Mouse (Mus musculus) kidney, postnatal 25 days (tissue): ENCODE data around the gene Gm20604.

ENCODE experiments used
- DNase-seq, 2 experiments: peaks; one replicate each; pipeline ENCODE4 v3.0.0; 2021; ENCODE audit warnings: mixed read lengths in 2 of 2

Gm20604 gene

GRCm38 (mm10) chr12:102758403-102758756 lies at the start of gene Gm20604:
Gene Gm20604, minus strand, starts transcription at chr12:102758672.
- no peak for DNase-seq

GRCm38 (mm10) chr12:102799528-102799927 lies 41.1 kb upstream of the Gm20604 start:
- no peak for DNase-seq

DNA sequence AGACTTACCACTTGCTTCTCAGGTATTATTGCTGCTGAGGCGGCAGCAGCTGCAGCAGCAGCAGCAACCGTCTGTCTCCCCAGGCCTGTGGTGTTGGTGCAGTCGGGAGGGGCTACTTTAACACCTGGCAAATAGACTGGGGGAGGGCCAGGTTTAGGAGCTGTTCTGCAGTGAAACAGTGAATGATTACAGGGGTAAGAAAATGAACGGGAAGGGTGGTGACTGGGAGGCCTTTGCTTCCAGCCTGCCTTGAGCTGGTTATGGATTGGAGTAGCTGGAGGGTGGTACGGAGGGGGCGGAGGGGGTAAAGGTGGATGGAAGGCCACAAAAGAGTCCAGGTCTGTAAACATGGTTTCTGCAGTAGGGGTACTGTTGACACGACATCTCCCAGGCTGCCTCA lies 29.5 kb upstream of the Gm20604 start:
- DNase-seq: no peak

DNA sequence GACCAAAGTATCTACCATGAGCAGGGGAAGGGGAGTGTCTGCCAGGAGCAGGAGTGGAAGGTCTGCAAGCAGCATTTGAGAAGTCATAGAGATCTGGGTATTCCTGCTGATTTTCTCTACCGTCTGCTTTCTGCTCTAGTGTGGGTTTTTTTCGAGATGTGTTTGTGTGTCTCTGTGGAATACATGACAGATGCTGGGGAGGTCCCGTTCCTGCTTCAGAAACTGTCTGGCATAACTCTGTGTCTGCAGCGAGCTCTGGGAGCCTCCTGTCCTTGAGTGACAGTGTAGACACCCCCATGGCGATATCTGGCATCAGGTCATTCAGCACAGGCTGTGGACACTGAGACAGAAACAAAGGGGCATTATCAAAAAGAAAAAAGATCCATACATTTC lies 27.1 kb upstream of the Gm20604 start:
- no peak for DNase-seq

- no peak for DNase-seq
Measured at GRCm38 (mm10) chr12:102784899-102785592, 26.6 kb upstream of the Gm20604 start.

DNA sequence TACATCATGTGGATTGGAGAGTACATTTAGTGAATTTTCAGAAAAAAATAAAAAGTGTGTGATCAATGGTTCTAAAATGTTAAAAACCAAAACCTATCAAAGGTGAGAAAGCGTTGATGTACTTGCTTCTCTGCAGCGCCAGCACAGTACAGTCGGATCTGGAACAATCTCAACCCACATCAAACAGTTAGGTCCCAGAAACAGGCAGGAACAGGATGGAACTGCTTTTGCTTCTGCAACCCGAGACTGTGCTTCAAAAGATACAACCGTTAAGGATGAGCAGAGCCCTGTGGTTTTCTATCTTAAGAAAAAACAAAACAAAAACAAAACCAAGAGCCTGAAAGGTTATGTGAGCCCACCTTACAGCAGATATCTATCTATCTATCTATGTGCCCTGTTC lies 24.4 kb upstream of the Gm20604 start:
- DNase-seq: no peak

DNA sequence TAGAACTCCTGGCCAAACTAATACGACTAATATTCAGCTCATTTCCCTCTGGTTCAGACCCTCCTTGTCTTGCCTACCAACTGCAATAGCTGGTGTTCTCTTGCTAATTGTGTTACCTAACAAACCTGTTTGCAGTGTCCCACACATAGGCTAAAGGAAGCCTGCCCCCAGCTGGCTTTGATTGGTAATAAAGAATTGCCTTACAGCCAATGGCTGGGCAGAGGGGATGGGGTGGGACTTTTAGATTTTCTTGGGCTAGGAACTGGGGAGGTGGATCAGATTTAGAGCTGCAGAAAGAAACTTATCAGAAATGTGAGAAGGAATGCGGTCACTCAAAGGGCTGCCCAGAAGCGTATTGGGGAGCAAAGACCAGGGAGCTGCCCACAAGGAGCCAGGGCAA lies 21.0 kb upstream of the Gm20604 start:
- peak; percentile 36 to 48 for DNase-seq

DNA sequence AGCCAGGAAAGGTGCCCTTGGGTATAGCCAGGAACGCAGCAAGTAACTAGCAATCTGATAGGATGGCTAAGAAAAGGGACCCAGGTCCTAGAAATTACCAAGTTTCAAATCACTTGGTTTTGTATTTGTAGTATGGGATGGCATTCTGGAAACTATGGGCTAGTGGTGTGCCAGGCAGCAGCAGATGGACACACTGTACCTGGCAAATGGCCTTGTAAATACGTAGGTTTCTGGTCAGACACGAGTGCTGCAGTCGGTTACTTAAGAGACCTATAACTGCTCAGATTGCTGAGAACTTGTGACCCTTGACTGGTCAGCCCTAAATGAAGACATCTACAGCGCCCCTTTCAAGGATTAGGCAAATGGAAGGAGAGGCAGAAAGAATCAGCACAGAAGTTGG lies 19.7 kb upstream of the Gm20604 start:
- no peak for DNase-seq

DNA sequence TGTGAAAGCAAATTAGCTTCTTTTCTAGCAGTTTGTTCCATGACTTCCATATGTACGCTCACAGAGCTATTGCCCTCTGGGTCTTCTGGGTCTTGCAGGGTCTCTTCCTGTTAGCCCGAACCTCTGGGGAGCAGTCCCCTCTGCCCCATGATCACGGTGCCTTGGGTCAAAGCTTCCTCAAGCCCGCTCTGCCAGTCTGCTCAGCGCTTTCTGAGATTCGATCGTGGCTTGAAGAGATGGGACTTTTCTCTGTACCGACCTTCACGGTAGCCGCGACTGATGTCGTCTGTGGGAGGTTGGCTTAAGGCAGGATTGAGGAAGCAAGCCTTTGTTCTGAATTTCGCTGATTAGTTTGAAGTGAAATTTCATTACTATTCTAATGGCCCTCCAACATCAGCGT lies 17.6 kb upstream of the Gm20604 start:
- DNase-seq: no peak

DNA sequence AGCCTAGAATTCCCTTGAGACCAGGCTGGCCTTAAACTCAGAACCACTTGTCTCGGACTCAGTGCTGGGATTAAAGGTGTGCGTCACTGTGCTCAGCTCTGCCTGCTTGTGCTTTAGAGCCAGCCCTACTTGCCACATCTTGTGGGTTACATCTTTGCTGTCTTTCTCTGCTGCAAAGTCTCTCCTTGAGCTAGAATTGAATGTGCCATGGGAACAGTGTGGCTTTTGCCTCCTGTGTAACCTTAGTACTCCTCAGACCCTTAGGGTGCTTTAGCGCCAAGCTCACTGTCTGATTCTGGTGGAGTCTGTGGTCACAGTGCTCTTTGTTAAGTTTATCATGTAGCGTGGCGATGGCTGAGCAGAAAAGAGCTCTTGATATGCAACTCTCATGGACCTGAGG lies 14.2 kb upstream of the Gm20604 start:
- no peak for DNase-seq

DNA sequence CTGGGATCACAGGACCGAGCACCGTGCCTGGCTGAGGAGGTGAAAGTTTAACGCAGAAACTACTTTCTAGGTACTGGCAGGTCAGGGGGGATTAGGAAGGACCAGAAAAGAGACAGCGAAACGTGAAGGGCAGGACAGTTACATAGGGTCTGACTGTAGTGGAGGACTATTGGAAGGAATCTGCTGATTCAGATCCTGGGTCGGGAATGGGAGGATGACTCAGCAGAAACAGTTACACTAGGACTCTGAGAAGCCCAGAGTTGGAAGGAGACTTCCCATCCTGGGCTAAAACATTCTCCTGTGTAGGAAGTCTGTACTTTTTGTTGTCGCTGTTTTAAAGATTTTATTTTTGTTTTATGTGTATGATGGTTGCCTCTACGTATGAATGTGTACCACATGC lies 13.1 kb upstream of the Gm20604 start:
- no peak for DNase-seq

DNA sequence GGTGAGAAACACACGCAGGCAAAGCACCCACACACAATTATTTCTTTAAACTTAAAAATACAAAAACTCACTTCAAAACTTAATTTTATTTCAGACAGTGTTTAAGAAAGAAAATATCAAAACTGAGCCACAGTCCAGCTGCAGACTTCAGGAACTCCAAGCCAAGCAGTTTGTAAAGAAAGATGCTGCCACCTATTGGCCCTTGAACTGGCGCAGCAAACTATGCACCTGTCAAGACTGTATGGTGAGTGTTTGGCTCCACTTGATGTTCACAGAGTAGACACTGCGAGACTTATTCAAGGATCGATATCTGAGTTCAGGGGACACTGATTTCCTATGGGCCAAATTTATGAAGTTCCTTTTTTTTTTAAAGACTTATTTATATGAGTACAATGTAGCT lies 10.5 kb upstream of the Gm20604 start:
- peak in 1 of 2 experiments; percentile 30 for DNase-seq

DNA sequence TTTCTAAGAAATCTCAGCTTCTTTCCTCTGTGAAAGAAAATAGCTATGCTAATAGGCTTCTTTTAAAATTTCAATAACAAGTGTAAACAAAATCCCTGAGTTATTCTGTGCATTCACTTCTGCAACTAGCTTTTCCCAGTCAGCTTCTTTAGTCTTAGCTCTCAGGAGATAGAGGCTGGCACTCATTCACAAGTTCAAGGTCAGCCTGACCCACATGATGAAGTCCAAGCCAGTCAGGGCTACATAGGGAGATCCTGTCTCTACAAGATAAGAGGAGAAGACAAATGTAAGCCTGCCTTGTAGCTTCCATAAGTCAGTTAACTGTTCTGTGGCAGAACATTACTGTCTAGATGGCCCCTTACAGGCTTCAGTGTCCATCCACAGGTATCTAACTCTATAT lies 5.2 kb upstream of the Gm20604 start:
- no peak for DNase-seq

DNA sequence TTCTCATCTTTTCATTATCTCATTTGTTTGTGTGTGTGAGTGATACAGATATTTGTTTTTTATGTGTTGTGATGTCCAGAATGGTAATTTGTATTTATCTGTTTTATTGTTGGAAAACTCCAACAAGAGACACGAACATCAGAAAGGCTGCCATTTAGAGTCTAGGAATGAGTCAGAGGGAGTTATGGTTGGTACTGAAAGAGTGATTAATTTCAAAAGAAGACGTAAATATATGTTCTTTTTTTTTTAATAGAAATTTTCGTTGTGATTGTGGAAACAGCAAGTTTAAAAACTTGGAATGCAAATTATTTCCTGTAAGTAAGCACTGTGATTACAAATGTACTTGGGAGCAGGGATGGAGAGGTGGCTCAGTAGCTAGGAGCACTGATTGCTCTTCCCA lies 3.2 kb upstream of the Gm20604 start:
- no peak for DNase-seq

DNA sequence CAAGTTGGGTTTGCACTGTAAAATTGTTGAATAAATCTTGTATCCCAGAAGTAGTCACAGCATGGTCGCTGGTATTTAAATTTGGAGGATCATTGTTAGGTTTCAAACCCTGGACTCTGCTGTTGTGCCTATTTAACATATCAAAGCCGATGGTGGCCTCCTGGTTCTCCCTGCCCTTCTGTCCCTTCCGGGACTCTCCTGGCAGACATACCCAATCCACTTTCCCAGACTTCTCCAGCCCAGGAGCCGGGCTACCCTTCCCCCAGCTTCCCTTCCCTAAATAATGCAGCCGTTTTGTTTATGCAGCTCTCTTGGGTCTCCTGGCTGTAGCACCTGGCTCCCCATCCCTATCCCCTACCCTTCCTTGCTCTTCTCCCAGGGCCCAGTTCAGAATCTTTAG lies 464 bp upstream of the Gm20604 start:
- peak in 1 of 2 experiments; percentile 38 for DNase-seq

GRCm38 (mm10) chr12:102757689-102758402 lies 626 bp downstream of the Gm20604 start, which contains the start of the genes Gm28051, Gon7 and Ubr7:
Gene Gm28051, minus strand, starts transcription at chr12:102757765.
Gene Gon7, minus strand, starts transcription at chr12:102757803.
Gene Ubr7, plus strand, starts transcription at chr12:102757967.
- DNase-seq: peak; percentile 98

DNA sequence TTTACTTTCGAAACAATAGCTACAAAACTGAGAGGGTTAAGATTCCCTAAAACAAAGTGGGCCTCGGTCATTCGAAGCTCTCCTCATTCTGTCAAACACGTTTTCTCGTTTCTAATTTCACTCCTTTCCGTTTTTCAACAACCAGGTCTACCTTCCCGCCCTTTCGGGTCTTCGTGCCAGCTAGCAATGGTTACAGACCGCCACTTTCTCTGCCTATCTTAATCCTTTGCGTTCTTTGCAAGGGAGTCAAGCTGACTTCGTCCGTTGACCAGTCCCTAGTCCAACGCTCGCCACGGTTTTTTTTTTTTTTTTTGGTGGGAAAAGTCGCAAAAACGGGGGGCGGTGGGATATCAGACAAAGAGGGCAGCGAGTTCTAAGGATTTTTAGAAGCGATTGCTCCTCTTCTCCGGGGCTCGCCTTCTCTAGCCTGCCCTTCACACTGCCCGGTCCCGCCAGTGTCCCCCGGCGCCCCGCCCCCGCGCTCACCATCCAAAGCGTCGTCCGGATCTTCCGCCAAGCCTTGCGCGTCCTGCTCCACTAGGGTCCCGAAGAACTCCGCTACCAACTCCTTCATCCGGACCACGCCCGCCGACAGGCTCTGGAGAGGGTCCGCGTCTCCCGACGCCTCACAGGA lies 1.3 kb downstream of the Gm20604 start:
- DNase-seq: peak in 1 of 2 experiments; percentile 88

- DNase-seq: peak in 1 of 2 experiments; percentile 43
Measured at GRCm38 (mm10) chr12:102756304-102756703, 2.2 kb downstream of the Gm20604 start.

DNA sequence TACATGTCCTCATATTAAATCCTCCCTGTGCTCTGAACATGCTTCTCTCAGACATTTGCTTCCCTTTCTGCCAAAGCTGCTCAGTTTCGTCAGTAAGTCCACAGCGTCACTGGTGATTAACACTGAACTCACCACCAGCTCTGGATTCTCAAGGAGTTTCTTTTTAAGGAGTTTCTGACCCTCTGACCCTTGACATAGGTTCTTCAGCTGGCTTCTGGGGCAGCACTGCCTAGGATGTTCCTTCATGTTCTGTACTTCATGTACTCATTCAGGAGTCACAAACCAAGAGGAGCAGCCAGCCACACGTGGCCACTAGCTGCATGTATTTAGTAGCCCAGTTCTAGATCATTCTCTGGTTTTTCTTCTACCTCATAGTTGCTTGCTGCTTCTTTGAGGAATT lies 10.2 kb downstream of the Gm20604 start:
- no peak for DNase-seq

GRCm38 (mm10) chr12:102744839-102745238 lies 13.6 kb downstream of the Gm20604 start:
- no peak for DNase-seq

DNA sequence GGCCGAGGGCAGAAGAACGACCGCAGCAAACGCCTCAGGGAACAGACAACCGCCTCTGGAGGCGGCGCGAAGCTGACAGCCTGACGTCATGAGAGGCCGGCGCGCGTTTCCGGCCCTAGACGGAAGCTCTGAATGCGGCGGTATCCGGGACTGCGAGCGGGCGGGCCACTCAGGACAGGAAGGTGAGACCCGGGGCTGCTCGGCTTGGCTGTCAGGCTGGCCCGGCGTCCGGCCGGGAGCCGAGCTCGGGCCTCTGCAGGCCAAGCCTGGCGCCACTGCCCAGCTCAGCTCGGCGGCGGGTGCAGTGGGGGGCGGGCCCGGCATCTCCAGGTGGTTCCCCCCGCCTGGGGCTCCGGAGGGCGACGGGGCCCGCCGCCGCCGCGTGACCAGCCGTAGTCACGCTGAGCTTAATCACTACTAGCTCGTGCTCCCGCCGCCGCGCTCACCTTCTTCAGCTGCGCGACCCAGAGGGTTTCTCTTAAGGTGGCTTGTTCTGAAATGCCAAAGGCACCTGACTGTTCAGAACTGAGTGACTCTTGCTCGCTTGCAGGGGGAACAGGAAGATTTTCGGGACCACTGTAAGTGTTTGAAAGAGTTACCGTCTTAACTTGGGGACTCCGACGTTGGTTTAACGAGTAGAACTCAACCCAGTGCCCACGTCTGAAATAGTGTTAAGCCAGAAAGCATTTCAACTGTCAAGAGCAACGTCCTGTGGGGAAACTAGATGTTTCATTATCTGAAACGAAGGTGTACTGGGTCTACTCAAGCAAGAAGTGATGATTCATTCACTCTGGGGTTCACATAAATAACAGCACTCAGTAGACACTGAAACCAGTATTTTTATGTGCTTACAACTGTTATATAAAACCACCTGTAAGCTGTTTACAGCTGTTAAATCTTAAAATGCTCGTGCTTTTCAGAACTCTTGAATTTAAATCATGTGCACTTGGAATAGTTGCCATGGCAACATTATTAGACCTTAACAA lies 14.6 kb downstream of the Gm20604 start, which contains the start of the genes Moap1 and Tmem251:
TSS of gene Moap1 (minus strand) at position 73 of the 986 bp plus-strand sequence.
TSS of gene Tmem251 (plus strand) at position 174 of the 986 bp plus-strand sequence.
- DNase-seq: peak; percentile 92 to 96

GRCm38 (mm10) chr12:102743036-102743588 lies 15.4 kb downstream of the Gm20604 start:
- DNase-seq: no peak
